Mouse (Mus musculus): ENCODE measurements around the gene 1700066M21Rik.

DNA sequence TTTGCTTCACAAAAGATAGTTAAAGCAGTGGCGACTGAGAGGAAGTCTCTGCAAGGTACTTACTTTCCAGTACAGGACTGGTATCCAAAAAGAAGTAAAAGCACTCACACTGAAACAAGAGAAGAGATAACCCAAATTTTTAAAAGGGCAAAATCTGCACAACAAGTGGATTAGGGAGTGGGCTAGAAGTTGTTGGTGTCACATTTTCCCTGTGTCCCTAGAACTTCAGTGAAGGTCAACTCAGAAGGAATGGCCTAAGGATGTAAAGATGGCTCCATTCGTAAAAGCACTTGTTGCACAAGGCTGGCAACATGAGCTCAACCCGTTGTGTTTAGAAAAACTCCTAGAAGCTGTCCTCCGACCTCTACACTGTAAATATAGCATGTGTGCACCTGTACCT is 8.3 kb upstream of the 1700066M21Rik start:
- TF ChIP-seq CTCF (IDR thresholded peaks at IDR 0.05; ENCODE audit: low read depth) (no peak), EP300 (IDR thresholded peaks at IDR 0.05; ENCODE audit: low read depth) (no peak)

All from liver, embryonic 14.5 days (tissue).